ENCODE assay signal across 19 mouse cellular contexts in the genomic region with DNA sequence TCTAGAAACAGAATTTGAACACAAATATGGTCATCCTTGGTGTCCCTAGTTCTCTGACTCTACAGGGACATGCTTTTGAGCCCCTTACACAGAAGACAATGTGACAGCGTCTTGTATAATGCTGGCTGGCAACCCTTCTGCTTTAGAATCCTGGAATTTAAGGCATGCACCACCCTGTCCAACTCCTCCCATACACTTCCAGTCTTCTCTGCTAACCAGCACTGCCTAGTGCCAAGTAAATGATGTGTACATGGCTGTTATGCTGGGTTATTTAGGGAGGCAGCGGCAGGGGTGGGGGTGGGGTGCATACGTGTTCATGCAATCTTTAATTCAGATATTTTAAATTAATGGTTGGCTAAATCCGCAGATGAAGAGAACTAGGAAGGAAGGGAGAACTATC.
"Had no signal": no experiment of that assay in that cellular context is flagged by ENCODE, and none has a peak within 500 bp of the region (broad histone marks: within the 10 kb centered on the region; RNA-seq: fewer than 3 reads in every experiment).

No protein-coding gene starts in this region.

- H3K4me2 ChIP-seq: limb, embryonic 12.5 days; liver, embryonic 13.5 days; midbrain, embryonic 11.5 days; midbrain, embryonic 15.5 days; neural tube, embryonic 13.5 days; stomach, embryonic 15.5 days had no signal

- H3K27me3 ChIP-seq: limb, embryonic 12.5 days; liver, embryonic 13.5 days; midbrain, embryonic 15.5 days; neural tube, embryonic 13.5 days; stomach, embryonic 15.5 days had no signal

- H3K36me3 ChIP-seq: limb, embryonic 12.5 days; liver, embryonic 13.5 days; midbrain, embryonic 15.5 days; neural tube, embryonic 13.5 days; stomach, embryonic 15.5 days had no signal

- ATAC-seq: liver, postnatal 0 days; midbrain, embryonic 15.5 days had no signal

- H3K4me1 ChIP-seq: liver, embryonic 13.5 days; megakaryocyte, embryonic 14.5 days; midbrain, embryonic 15.5 days; neural tube, embryonic 13.5 days; stomach, embryonic 15.5 days had no signal

- H3K4me3 ChIP-seq: limb, embryonic 12.5 days; liver, embryonic 13.5 days; megakaryocyte, embryonic 14.5 days; midbrain, embryonic 15.5 days; neural tube, embryonic 13.5 days; stomach, embryonic 15.5 days had no signal

- H3K9me3 ChIP-seq: limb, embryonic 12.5 days; liver, embryonic 13.5 days; megakaryocyte, embryonic 14.5 days; midbrain, embryonic 15.5 days; neural tube, embryonic 13.5 days; stomach, embryonic 15.5 days had no signal

- H3K9ac ChIP-seq: limb, embryonic 12.5 days; liver, embryonic 13.5 days; liver, postnatal 0 days; midbrain, embryonic 15.5 days; neural tube, embryonic 13.5 days; stomach, embryonic 15.5 days had no signal

- DNase-seq: kidney, postnatal 36 days; layer of hippocampus, adult 9-11 months; layer of hippocampus, postnatal 36 days; liver; liver, embryonic 13.5 days; liver, postnatal 0 days; lung, postnatal 10 days; retina, postnatal 1 day; right cerebral cortex, postnatal 4 days; thymus, adult 2 months; thymus, postnatal 25 days had no signal

- H3K27ac ChIP-seq: kidney, postnatal 0 days; limb, embryonic 12.5 days; liver, embryonic 13.5 days; macrophage; midbrain, embryonic 15.5 days; neural tube, embryonic 13.5 days; stomach, embryonic 15.5 days had no signal
